Mouse (Mus musculus) limb, embryonic 14.5 days (tissue): ENCODE results near the gene Dlk1. TPM values are rescaled to one million over a fixed set of nuclear protein-coding genes. Genes with fewer than 3 reads are reported as not detected.

Experiments
- ATAC-seq: fragments of 200-750 bp; cut with Nextera tagmentation; 2 replicates; pipeline ENCODE4 v1.8.0; 2017; ENCODE audit warnings: low read depth, moderate number of reproducible peaks, moderate TSS enrichment; ENCODE audit not compliant: low FRiP score
- DNase-seq: peaks from one replicate; pipeline ENCODE4 v3.0.0-alpha.2; 2015; ENCODE audit warnings: low spot score
- H3K27ac ChIP-seq: fragments of 300-500 bp; sonication (generic); replicated peaks from 2 replicates; pipeline ENCODE4 v1.5.1; 2014; ENCODE audit warnings: low read depth, mild to moderate bottlenecking, low read length, moderate library complexity, mixed read lengths
- H3K27me3 ChIP-seq: fragments of 300-500 bp; sonication (generic); 2 replicates; pipeline ENCODE4 v1.6.1; 2014; ENCODE audit warnings: low read length, mixed read lengths; ENCODE audit not compliant: control insufficient read depth, insufficient read depth
- H3K36me3 ChIP-seq: fragments of 300-500 bp; sonication (generic); 2 replicates; pipeline ENCODE4 v1.6.1; 2014; ENCODE audit warnings: mild to moderate bottlenecking, low read length, moderate library complexity, mixed read lengths; ENCODE audit not compliant: control insufficient read depth, insufficient read depth
- H3K4me1 ChIP-seq: fragments of 300-500 bp; sonication (generic); 2 replicates; pipeline ENCODE4 v1.6.1; 2014; ENCODE audit warnings: antibody characterized with exemption, low read length, mixed read lengths; ENCODE audit not compliant: control insufficient read depth, insufficient read depth
- H3K4me2 ChIP-seq: fragments of 300-500 bp; sonication (generic); replicated peaks from 2 replicates; pipeline ENCODE4 v1.6.1; 2014; ENCODE audit warnings: low read depth, mild to moderate bottlenecking, low read length, moderate library complexity; ENCODE audit not compliant: severe bottlenecking
- H3K4me3 ChIP-seq: fragments of 300-500 bp; sonication (generic); replicated peaks from 2 replicates; pipeline ENCODE4 v1.5.1; 2014; ENCODE audit warnings: low read length
- H3K9ac ChIP-seq: fragments of 300-500 bp; sonication (generic); 2 replicates; pipeline ENCODE4 v1.6.1; 2014; ENCODE audit warnings: mild to moderate bottlenecking, low read depth, low read length, moderate library complexity; ENCODE audit not compliant: severe bottlenecking
- H3K9me3 ChIP-seq: fragments of 300-500 bp; sonication (generic); 2 replicates; pipeline ENCODE4 v1.6.1; 2016; ENCODE audit warnings: low read length; ENCODE audit not compliant: control insufficient read depth
- POLR2A ChIP-seq: fragments of 200-500 bp; IDR thresholded peaks from 2 replicates; pipeline ENCODE4 v1.8.0; 2012; ENCODE audit warnings: inconsistent platforms, mild to moderate bottlenecking, moderate library complexity, borderline replicate concordance; ENCODE audit not compliant: insufficient read depth, insufficient read length; ENCODE audit errors: extremely low read depth
- WGBS: fragments of 180-500 bp; shearing (Covaris S2); extraction: QIAGEN DNeasy Blood & Tissue Kit; methylation state at CpG from one replicate; pipeline ENCODE4 v1.1.7; 2014; 5-methylcytosine and 5-hydroxymethylcytosine counted together
- polyA plus RNA-seq, 2 experiments: library from polyadenylated mRNA; depleted of rRNA in 1 of 2; stranded (reverse) in 1 of 2; unstranded in 1 of 2; fragments of >200 nt; fragmentation: Nextera tagmentation in 1 of 2; extraction: Ambion mirVana in 1 of 2; gene quantifications; 2 replicates each; pipeline versions ENCODE4 v1.2.1 to v1.2.3; 2012 to 2014

The Dlk1 gene
- polyA plus RNA-seq, 2 experiments: 640 to 2,661 TPM

DNA sequence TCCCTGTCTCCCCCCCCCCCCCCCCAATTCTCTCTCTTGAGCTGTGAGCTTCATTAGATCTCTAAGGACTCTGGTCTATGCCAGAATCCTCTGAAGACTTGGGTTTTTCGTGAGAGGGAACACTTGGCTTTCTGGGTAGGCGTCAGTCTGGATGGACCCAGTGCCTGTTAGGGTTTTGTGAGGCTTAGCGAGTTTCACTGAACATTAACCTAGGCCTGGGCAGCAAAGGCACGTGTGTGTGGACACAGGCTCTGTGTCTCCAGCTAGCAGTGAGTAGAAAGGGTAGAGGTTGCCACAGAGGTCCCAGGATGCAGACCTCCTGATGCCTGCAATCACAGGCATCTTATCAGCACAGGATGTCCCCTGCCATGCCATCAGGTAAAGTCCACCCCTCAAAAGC is 48.4 kb downstream of the Dlk1 start:
- WGBS: 45% methylated on average over 4 of the region's 4 CpGs
- Histone ChIP-seq H3K9ac (0 out of 2 replicates have a peak overlapping the region, but pooled peaks have one; percentile 4), H3K4me3 (no peak overlapping the region), H3K4me2 (no peak overlapping the region), H3K4me1 (peaks cover 3% of the 10 kb centered on the region), H3K27me3 (no peaks in the 10 kb centered on the region), H3K27ac (0 out of 2 replicates have a peak overlapping the region, but pooled peaks have one; percentile 27), H3K36me3 (no peaks in the 10 kb centered on the region), H3K9me3 (no peaks in the 10 kb centered on the region)
- TF ChIP-seq POLR2A: no peak
- DNase-seq (no peak), ATAC-seq (no peak)

GRCm38 (mm10) chr12:109502360-109503040 is 49.9 kb downstream of the Dlk1 start:
- ATAC-seq: peak; percentile 64

DNA sequence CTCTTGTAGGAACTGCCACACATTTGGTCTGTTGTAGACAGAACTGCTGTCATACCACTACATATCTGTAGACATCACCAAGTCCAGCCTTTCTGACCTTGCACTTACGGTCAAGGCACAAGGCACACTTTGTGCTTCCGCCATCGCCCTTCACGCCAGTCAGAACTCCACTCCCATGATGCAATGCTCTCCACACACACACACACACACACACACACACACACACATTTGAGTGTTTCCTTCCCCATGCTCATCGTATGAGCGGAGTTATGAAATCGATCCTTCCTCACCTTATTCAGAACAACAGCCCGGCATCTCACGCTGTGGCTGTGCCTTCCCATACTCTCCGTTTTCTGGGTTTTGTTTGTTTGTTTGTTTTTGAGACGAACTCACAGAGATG is 55.1 kb downstream of the Dlk1 start:
- no peak overlapping the region for H3K9ac ChIP-seq
- H3K4me2 ChIP-seq: no peak overlapping the region
- 86% methylated on average over 11 of the region's 11 CpGs for WGBS
- peaks cover 26% of the 10 kb centered on the region for H3K4me1 ChIP-seq
- H3K4me3 ChIP-seq: no peak overlapping the region
- no peak for TF ChIP-seq POLR2A
- no peak overlapping the region for H3K27ac ChIP-seq
- no peaks in the 10 kb centered on the region for H3K27me3 ChIP-seq
- DNase-seq (no peak), ATAC-seq (no peak)
- H3K36me3 ChIP-seq: no peaks in the 10 kb centered on the region
- H3K9me3 ChIP-seq: no peaks in the 10 kb centered on the region

More at GRCm38 (mm10) chr12:109502360-109503040, 49.9 kb downstream of the Dlk1 start:
- Histone ChIP-seq H3K4me1 (peaks cover 3% of the 10 kb centered on the region), H3K36me3 (no peaks in the 10 kb centered on the region), H3K27me3 (no peaks in the 10 kb centered on the region), H3K4me2 (no peak overlapping the region), H3K9me3 (no peaks in the 10 kb centered on the region), H3K9ac (no peak overlapping the region), H3K27ac (no peak overlapping the region), H3K4me3 (no peak overlapping the region)
- DNase-seq: no peak
- TF ChIP-seq POLR2A: no peak
- WGBS: 80% methylated on average over 6 of the region's 6 CpGs

DNA sequence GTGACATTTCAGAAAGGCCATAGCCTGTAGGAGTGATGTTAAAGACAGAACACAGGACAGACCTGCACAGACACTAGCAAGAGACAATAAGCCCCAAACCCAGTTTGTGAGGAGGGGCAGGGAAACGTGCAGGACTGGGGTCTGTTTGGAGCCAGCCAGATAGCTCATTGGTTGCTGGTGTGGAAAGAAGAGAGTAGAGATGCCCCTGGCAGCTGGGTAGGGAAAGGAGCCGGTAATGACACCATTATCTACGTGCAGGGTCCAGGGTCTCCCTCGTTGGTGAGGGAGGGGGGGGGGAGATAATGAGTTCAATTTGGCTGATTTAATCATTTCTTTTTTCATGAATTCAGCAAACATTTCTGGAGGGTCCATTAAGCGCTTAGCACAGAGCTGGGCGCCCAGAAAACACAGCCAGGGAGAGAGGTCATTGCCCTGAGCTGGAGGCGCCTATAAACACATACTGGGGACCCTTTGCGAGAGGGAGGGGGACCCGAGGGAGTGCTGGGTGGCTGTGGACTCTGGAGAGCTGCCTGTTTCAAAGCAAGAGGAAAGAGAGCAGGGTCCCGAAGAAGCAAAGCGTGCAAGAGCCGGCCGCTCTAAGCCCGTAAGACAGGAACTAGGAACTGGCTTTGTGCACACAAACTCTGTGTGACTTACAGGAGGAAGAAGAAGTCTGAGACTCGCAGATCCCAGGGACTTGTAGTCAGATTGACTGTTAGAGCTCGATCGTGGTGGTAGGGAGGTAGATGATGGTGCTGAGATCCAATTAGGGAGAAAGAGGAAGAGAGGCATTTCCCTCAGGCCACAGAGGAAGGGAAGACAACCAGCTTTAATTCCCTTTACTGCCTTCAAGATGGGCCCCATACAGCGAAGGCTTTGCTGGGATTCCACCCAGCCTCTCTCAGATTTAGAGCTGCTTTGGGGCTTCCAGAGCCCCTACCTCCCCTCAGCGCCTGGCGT is 56.2 kb downstream of the Dlk1 start:
- H3K4me2 ChIP-seq: peak overlapping the region; percentile 19; the same call in 1 of the 2 replicates
- DNase-seq: no peak
- H3K27ac ChIP-seq: no peak overlapping the region
- ATAC-seq: no peak
- no peaks in the 10 kb centered on the region for H3K36me3 ChIP-seq
- H3K9ac ChIP-seq: no peak overlapping the region
- no peaks in the 10 kb centered on the region for H3K27me3 ChIP-seq
- H3K4me1 ChIP-seq: peaks cover 33% of the 10 kb centered on the region
- no peak for TF ChIP-seq POLR2A
- no peaks in the 10 kb centered on the region for H3K9me3 ChIP-seq
- no peak overlapping the region for H3K4me3 ChIP-seq
- WGBS: 16% methylated on average over 20 of the region's 20 CpGs

- Histone ChIP-seq H3K27me3 (no peaks in the 10 kb centered on the region), H3K9me3 (no peaks in the 10 kb centered on the region), H3K4me2 (no peak overlapping the region), H3K4me1 (peaks cover 33% of the 10 kb centered on the region), H3K36me3 (no peaks in the 10 kb centered on the region), H3K4me3 (no peak overlapping the region), H3K27ac (no peak overlapping the region), H3K9ac (no peak overlapping the region)
- ATAC-seq: no peak
- WGBS: 27% methylated on average over 9 of the region's 9 CpGs
- no peak for DNase-seq
- TF ChIP-seq POLR2A: no peak
Observed at GRCm38 (mm10) chr12:109509531-109510137, 57.0 kb downstream of the Dlk1 start.
